Mouse (Mus musculus) erythroblast, adult 5-6 weeks (primary cell): ENCODE results near the gene Nup160. TPM values are rescaled to one million over a fixed set of nuclear protein-coding genes. Genes with fewer than 3 reads are reported as not detected.

ENCODE experiments used
- ATAC-seq: replicated peaks from 2 replicates; pipeline ENCODE4 v1.8.0; 2016; ENCODE audit warnings: moderate number of reproducible peaks, mild to moderate bottlenecking, moderate TSS enrichment, inconsistent platforms; ENCODE audit not compliant: poor library complexity, low FRiP score, severe bottlenecking
- total RNA-seq, 2 experiments: library from RNA; stranded (forward) in 1 of 2; stranded (reverse) in 1 of 2; fragments of 150-400 nt in 1 of 2; fragments of 200-764, 138-1000 nt in 1 of 2; gene quantifications; 2 replicates each; pipeline versions ENCODE4 v1.2.3 to v1.2.4; 2015 to 2017; ENCODE audit warnings: low replicate concordance in 2 of 2

Nup160 gene
- total RNA-seq (2015; ENCODE audit: low replicate concordance) (23.6 and 64.4 TPM in 2 replicates), total RNA-seq (2017; ENCODE audit: low replicate concordance) (23.7 and 37.6 TPM in 2 replicates)

GRCm38 (mm10) chr2:90677007-90677406 lies at the start of gene Nup160:
TSS of gene Nup160 (plus strand) at chr2:90677215.
- ATAC-seq: no peak

DNA sequence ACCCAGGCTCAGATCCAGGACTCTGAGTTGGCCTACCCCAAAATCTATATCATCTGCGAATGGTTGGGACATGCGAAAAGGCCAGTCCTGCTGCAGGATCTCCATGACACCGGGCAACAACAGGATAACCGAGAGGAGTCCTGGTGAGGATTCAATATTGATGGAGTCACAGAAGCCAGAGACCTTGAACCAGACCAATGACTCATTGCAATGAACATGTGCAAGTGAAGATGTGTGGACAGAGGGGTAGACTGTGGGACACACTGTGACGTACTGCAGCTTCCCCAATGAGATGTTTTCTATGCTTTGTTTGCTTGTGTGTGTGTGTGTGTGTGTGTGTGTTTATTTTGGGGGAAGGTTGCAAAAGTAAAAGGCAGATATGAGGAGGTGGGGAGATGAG lies 48.8 kb upstream of the Nup160 start:
- no peak for ATAC-seq

- ATAC-seq: no peak
Observed at GRCm38 (mm10) chr2:90629552-90629951, 47.5 kb upstream of the Nup160 start.

DNA sequence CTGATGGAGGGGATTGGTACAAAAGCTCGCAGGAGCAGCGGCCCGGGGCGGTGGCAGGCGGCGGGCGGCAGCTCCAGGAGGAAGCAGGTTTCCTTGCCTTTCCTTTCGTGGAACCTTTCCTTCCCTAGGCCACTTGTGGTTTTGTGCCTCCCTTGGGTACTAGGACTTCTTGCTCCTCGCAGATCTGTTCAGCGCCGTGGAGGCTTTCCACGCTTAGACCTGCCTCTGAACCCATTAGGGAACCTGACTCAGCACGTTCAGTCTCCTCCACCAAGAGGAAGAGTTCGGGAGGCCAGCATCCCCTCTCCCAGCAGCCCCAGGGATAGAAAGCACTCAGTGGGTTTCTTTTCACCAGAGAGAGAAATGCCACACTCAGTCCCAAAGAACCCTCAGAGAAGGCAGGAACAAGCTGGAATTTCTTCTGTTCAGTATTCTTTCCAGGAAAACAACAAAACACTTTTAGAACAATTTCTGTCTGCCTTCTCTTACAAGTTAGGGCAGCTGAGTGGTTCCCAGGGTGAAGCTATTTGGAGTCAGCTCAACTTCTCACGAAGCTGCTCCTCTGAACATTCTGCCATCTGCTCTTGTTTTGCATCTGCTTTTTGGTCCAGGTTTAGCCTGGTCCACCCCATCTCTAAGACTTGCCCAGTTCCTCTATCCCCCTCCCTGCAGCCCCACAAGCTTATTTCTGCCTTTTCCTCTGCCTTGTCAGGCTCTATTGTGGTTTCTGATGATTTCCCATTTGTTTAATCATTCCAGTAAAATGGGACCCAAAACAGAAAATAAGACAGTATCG lies 44.9 kb upstream of the Nup160 start:
- ATAC-seq: no peak

DNA sequence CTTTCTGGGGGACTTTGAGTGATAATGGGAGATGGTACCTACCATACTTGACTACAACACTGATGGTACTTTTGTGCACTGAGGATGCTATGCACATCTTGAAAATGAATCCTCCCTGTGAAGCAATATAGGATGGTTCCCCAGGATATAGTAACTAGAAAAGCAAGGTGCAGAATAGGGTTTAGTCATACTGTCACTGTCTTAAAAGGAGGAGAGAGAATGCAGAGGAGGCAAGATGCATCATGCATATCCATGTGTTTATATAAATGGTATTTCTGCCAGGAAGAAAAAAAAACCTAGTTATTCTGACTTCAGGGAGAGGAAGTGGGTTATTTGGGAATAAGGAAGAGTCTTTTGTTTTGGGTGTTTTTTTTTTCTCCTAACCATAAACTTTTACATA lies 42.3 kb upstream of the Nup160 start:
- ATAC-seq: no peak

DNA sequence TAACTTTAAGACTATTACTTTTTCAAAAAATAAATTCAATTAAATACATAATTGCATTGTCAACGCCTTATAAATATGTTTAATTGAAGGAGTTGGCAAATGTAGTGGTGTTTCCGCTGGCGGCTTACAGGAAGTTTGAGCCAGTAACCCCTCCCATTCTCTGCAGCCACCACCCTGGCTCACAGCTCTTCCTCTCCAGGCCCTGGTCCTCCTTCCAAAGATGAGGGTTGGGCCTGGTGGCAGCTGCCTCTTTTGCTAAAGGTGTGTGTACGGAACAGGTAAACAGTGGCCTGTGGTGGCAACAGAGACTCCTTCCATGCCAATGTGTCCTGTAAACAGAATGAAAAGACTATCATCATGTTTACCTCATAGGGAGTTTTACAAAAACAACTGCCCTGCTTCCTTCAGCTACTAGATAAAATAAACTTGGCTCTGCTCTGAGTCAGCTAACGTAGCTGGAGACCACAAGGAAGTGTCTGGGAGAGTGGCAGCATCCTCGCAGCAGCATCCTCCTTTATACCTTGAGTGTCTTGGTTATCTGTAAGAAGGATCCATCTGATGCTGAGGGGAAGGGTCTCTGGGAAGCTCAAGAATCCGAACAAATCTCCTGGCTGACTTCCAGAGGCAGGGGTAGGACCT lies 41.8 kb upstream of the Nup160 start:
- ATAC-seq: no peak

DNA sequence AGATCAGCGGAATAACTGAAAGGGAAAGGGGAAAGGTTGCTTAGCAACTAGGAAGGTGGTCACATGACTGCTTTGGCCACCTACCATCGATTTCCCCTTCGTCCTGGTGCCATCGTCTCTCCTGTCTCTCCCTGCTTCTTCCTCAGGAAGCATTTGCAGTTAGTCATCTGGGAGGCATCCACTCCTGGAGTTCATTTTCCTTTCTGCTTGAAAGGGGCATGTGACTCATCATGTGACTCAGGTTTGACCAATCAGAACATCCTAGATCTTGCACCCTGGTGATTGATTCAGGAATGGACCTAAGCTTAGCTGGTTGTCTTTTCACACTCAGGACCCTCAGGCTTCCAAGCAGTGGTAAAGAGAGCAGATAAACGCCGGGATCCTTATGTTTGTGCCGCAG lies 40.2 kb upstream of the Nup160 start:
- ATAC-seq: no peak

DNA sequence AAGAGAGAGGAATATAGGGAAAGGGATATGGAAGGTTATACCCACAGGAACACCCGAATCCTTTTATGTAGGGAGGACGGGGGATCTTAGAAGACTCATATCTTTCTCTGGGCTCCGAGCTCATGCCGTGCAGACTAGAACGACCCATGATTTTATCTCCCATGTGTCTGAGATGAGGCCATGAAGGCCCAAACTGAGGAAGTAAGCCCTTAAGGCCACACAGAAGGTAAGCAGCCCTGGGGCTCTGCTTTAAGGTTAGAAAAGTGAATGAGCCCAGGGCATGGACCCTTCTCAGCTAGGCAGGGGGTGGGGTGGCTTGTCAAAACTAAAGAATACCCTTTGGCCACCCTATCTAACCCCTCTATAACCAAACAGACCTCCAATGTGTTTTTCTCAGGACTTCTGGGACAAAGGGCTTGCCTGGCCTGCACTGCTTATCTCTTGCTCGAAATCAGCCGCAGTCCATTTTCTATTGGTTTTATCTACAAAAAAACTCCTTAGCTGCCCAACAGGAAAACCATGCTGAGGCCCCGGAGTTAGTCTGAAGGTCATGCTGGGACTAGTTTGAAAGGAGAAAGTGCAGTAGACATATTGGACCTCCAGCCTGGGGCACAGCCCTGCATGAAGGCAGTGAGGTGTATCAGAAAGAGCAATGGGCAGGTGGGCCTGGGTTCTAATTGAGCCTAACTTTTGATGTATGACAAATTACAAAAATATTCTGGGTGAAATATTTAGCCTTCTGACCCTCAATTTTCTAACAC lies 37.8 kb upstream of the Nup160 start:
- ATAC-seq: no peak

DNA sequence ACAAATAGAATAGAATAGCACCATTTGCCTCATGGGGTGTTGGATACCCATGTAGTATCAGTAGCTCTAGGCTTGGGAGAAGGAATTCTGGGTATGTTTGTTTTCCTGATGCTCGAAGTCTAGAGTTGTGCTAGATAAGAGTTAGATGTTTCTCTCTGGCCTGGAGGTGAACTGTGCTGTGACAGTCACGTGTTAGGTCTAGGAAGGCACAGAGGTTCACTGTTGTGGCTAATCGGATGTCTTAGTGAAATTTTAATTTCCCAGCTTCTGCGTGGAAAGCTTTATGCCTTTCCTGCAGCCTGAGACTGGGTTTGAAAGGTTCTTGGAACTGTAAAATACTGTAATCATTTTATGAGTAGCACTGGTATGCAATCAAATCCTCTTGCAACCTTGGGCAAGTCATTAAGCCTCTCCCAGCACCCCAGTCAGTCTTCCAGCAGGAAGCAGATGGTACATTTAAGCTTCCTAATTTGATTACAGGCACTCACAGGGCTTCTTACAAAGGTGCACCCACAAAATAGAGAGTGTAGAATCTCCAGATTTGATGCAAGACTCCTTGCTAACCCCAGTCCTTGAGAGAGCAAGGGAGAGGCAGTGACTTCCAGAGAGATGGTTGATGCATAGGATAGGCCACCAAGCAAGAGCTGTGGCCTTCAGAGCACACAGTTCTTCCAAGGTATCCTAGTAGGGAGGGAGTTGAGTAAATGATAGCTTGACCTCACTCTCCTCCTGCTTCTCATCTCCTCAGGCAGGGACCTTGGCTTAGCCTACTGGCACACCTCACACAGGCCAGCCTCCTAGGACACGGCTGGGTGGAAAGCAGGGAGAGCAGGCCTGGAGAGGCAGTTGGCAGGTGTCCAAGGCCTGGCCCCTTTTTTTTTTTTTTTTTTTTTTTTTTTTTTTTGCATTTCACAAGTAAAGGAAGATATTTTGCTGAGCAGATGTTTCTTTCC lies 37.0 kb upstream of the Nup160 start:
- ATAC-seq: no peak

GRCm38 (mm10) chr2:90641007-90641709 lies 35.9 kb upstream of the Nup160 start:
- ATAC-seq: no peak

GRCm38 (mm10) chr2:90641710-90642039 lies 35.3 kb upstream of the Nup160 start:
- ATAC-seq: no peak

DNA sequence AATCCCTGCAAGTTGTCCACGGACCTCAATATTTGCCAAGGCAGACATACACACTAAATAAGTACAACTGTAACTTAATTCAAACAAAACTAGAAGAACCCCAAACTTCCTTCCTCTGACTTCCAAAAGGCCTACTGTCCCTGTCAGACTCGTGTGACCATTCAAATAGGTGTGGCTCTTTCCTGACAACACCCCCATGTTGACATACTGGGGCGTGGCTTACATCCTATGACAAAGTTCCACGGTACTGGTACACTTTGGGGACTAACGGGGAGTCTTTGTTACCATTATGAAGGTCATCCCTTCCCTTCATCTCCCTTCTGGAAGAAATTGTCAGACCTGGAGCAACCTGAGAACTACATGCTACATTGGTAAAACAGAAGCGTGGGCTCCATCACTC lies 29.9 kb upstream of the Nup160 start:
- ATAC-seq: no peak

DNA sequence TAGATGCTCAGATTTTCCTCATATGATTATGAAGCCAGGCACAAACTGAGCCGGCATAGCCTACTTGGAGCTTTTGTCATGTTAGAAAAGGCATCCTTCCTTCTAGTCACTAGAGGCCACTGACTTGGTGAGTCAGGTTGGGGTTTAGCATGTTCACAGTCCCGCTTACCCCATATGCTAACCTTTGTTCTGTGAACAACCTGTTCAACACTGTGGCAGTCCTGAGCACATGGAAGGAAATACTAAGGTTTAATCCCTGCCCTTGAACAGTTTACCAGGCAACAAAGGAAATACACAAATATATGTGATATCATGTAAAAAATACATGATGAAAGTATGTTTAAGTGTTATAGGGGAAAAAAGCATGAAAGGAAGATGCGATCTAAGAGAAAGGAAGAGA lies 27.6 kb upstream of the Nup160 start:
- ATAC-seq: no peak

GRCm38 (mm10) chr2:90649965-90650364 lies 27.1 kb upstream of the Nup160 start:
- ATAC-seq: no peak

- ATAC-seq: no peak
Observed at GRCm38 (mm10) chr2:90652101-90652500, 24.9 kb upstream of the Nup160 start.

DNA sequence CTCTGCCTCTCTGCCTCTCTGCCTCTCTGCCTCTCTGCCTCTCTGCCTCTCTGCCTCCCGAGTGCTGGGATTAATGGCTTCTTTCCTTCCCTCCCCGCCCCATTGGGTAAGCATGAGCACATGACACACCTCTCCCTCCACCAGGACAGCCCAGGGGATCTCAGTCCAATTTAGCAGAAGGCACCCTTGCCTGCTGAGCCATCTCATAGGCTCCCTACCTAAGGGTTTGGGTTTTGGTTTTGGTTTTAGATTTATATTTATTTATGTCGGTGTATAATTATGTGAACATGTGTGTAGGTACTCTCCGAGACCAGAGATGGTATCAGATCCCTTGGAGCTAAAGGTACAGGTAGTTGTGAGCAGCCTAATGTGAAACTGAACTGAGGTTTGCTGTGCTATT lies 24.0 kb upstream of the Nup160 start:
- peak; percentile 47; the same call in 1 of the 2 replicates for ATAC-seq

GRCm38 (mm10) chr2:90655449-90655848 lies 21.6 kb upstream of the Nup160 start:
- ATAC-seq: no peak

- no peak for ATAC-seq
Observed at GRCm38 (mm10) chr2:90658613-90659012, 18.4 kb upstream of the Nup160 start.

- ATAC-seq: no peak
Observed at GRCm38 (mm10) chr2:90659016-90659415, 18.0 kb upstream of the Nup160 start.
